Mouse (Mus musculus) urinary bladder, postnatal 25 days (tissue): ENCODE measurements at regions not wholly inside any gene's neighbourhood (a gene's known extent, or its start where the extent isn't known, plus 50 kb on each side); places are given as distances from the start of the nearest gene placed in this dataset.
"Not testable (repeated sequence)": the region's sequence is repeated elsewhere in the genome, so short reads cannot be mapped to it uniquely, and the experiment has no call there.

Experiments
- DNase-seq: peaks from one replicate; pipeline ENCODE4 v3.0.0; 2022; ENCODE audit warnings: low spot score

GRCm38 (mm10) chr10:66641966-66642365 is 454.0 kb upstream of the Jmjd1c start:
- no peak for DNase-seq

DNA sequence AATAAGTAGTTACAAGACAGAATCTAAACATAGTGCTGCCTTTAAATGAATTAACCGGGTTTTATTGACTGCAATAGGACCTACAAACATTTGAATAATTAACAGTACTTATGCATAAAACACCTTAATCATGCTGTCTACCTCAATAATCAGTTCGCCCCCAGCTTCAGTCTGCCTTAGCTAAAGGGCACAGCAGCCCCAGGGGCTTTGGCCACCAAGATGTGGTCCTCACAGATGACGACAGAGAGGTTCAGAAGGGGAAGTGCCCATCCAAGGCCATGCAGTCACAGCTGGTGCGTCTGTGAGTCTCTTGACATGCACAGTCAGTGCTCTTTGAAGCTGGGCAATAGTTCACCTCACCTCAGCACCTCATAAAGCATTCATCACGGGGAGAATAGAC is 452.8 kb upstream of the Jmjd1c start:
- DNase-seq = no peak

GRCm38 (mm10) chr10:66657520-66657919 is 438.4 kb upstream of the Jmjd1c start:
- DNase-seq = no peak

GRCm38 (mm10) chr10:66683160-66683559 is 412.8 kb upstream of the Jmjd1c start:
- no peak for DNase-seq

DNA sequence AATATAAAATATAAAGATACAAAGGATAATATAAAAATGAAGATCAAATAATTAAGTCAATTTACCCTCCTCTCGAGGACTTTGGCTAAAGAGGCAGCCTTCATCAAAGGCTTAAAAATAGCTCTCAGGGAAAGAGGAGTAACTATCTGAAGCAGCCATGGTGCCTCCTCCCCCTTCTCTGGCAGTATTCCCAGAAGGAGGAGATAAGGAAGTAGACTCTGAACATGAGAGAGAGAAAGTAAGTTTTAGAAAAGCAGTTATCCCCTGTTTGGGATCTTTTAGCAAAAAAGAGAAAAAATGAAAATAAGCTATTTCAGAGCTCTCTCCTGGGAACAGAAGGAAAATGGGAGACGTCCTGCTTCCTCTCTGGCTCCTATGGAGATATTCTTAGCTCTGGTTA is 406.7 kb upstream of the Jmjd1c start:
- not testable (repeated sequence) for DNase-seq

GRCm38 (mm10) chr10:66694549-66695285 is 401.2 kb upstream of the Jmjd1c start:
- DNase-seq = no peak

- not testable (repeated sequence) for DNase-seq
These were observed 381.0 kb upstream of the Jmjd1c start for GRCm38 (mm10) chr10:66714926-66715325.

- no peak for DNase-seq
These were observed 378.0 kb upstream of the Jmjd1c start for GRCm38 (mm10) chr10:66717909-66718308.

DNA sequence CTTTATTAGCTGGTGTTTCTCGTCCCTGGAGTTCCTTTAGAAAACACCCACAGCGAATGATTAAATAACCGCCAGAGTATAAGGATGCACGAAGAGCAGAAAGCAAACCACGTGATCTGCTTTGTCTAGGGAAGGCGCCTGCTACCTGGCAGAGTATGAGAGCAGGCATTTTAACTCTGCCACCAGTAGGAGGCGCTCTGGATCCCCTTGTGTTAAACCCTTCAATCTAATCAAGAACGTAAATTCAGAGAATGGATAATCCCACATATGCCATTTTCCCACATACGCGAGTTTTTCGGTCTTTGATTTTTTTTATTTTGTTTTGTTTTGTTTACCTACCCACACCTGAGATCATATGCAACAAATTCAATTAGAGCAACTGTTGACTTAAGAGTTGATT is 376.1 kb upstream of the Jmjd1c start:
- no peak for DNase-seq

DNA sequence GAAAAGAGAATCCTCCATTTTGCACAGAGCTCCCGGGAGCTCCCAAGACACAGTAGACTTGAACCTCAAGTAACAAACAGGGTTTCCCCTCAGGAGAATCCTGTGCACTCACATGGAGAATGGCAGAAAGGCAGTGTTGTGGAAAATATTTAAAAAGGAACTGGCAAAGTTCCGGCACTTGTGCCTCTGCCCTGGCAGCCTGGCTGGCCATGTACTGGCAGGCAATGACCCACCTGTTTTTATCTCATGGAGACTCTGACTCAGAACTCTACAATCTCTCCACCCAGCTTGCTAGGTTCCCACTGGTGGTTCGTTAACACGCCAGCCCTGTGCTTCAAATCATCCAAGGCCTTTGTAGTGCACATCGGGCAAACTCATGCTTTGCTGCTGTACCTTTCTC is 362.3 kb upstream of the Jmjd1c start:
- no peak for DNase-seq

- DNase-seq = no peak
These were observed 361.1 kb upstream of the Jmjd1c start for GRCm38 (mm10) chr10:66734853-66735252.

GRCm38 (mm10) chr10:66739017-66739416 is 356.9 kb upstream of the Jmjd1c start:
- no peak for DNase-seq

- peak; percentile 12 for DNase-seq
These were observed 354.1 kb upstream of the Jmjd1c start for GRCm38 (mm10) chr10:66741819-66742218.

- no peak for DNase-seq
These were observed 352.7 kb upstream of the Jmjd1c start for GRCm38 (mm10) chr10:66743254-66743653.

- DNase-seq = no peak
These were observed 350.1 kb upstream of the Jmjd1c start for GRCm38 (mm10) chr10:66745871-66746270.

GRCm38 (mm10) chr10:66752237-66752810 is 343.6 kb upstream of the Jmjd1c start:
- no peak for DNase-seq

- DNase-seq = no peak
These were observed 339.1 kb upstream of the Jmjd1c start for GRCm38 (mm10) chr10:66756866-66757265.

DNA sequence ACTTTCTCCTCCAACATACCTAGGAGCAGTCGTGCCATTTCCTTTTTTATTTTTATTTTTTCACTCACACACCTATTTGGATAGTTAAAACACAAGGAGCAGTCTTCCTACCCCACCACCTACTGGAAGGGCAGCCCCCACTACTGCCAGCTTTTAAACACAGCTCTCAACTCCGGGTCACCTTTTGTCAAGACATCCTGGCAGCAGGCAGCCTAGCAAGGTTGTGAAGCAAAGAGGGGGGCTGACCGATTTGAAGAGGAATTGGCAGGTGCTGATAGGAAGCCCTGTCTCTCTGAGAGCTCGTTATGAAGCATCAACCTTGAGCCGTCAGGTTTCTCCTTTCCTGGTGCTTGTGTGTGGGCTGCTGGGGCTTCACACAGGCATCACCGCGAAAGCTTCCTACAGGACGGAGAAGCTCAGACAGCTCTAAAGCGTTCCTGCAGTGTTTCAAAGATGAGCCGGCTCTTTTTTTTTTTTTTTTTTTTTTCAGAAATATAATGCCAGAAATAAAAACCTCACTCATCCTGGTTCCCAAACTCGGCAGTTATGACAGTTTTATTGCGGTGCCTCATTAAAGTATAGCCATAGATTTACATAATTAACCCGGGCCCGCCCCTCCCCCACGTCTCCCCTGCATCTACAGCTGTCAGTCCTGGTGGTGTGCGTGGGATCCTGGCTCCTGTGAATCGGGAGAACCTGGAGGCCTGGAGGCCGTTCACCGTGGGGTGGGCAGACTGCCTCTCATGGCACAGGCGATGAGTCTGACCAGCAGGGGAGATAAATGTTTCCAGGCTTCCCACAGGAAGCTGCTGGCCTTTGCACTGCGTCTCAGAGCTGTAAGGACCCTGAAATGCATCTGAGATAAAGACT is 325.5 kb upstream of the Jmjd1c start:
- DNase-seq = no peak

- DNase-seq = no peak
These were observed 315.4 kb upstream of the Jmjd1c start for GRCm38 (mm10) chr10:66780335-66781170.

DNA sequence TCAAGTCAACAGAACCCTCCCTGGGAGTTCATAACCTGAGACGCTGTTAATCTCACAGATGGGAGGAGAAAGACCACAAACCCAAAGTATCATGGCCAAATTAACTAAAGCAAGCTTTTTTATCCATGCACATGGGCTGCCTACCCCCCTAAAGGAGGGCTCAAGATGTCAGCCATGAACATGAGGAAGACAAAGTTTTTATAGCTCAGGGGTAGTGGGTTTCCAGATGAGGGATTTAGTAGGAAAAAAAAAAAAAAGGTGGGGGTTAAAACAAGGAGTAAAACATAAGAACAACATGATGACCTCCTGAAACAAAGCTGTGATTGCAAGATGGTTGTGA is 314.8 kb upstream of the Jmjd1c start:
- no peak for DNase-seq

DNA sequence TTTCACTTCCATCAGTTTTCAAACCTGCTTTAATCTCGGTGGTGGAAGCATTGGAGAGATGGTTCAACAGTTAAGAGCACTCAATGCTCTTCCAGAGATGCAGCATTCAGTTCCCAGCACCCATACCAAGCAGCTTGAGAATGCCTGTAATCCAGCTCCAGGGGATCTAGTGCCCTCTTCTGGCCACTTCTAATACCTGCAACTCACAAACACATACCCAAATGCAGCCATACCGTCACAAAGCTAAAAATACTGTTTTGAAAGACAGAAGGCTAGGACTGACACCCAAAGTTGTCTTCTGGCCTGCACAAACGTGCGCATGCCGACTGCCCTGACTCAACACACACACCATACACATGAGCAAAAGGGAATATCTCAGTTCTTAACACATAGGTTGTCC is 313.9 kb upstream of the Jmjd1c start:
- DNase-seq = no peak

GRCm38 (mm10) chr10:66787812-66788211 is 308.1 kb upstream of the Jmjd1c start:
- no peak for DNase-seq
